Mouse (Mus musculus) adrenal gland, adult 18-20 months (tissue): ENCODE data around the gene Tyrp1. TPM values are rescaled to one million over a fixed set of nuclear protein-coding genes. Genes with fewer than 3 reads are reported as not detected.

Experiments
- DNase-seq, 2 experiments: peaks; one replicate each; pipeline ENCODE4 v3.0.0; 2021 to 2022; ENCODE audit warnings: low spot score in 2 of 2
- total RNA-seq, 2 experiments: library from RNA; stranded (reverse); gene quantifications; 1 replicate in 1 of 2; 2 replicates in 1 of 2; pipeline ENCODE4 v1.2.3; 2021

Tyrp1 gene
- total RNA-seq, 2 experiments from 2014 or later = not detected

GRCm38 (mm10) chr4:80891004-80891403 is 57.1 kb downstream of the Tyrp1 start:
- no peak for DNase-seq

- no peak for DNase-seq
These were observed 61.5 kb downstream of the Tyrp1 start for GRCm38 (mm10) chr4:80895278-80895894.

Other genes with a start within 250 kb of the Tyrp1 start
- gene Lurap1l, start 76.5 kb downstream of the Tyrp1 start, total RNA-seq = 1 to 10 TPM; 5.3 to 7.3 TPM